Mouse (Mus musculus): ENCODE data around the gene Eda. TPM values are rescaled to one million over a fixed set of nuclear protein-coding genes. Genes with fewer than 3 reads are reported as not detected.

Eda gene
- polyA plus RNA-seq, 1 experiment from 2014 or later = 2.0 TPM

DNA sequence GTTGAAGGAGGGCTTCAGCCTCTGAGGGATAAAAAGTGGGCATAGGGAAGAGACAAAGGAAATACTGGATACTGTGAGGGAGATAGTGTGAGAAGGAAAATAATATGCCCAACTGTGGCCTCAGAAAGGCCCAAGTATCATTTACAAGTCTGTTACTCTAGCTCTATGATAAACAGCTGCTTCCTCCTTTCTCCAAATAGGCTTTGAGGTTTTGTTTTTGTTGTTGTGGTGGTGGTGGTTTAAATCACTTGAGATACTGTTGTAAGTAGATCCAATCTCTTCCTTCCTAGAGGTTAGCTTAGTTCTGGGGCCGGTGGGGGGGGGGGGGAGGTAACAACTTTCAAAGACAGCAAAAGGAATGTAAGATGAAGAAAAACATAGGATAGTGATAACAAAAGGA, 143.0 kb downstream of the Eda start:
- Histone ChIP-seq H3K36me3 (ENCODE audit: control insufficient read depth, insufficient read depth, low read length) (no peaks in the 10 kb centered on the region), H3K4me1 (replicated peaks; ENCODE audit: control insufficient read depth, insufficient read depth, low read length) (no peaks in the 10 kb centered on the region), H3K27ac (ENCODE audit: low read length) (no peak overlapping the region), H3K27me3 (ENCODE audit: control insufficient read depth, insufficient read depth, low read depth, low read length) (no peaks in the 10 kb centered on the region), H3K9me3 (ENCODE audit: control insufficient read depth, low read length) (no peaks in the 10 kb centered on the region), H3K9ac (ENCODE audit: low read length) (no peak overlapping the region), H3K4me2 (ENCODE audit: low read depth, low read length) (no peak overlapping the region), H3K4me3 (ENCODE audit: low read length) (no peak overlapping the region)
- ATAC-seq (ENCODE audit: low read depth) = no peak
- WGBS = 14% methylated on average over 1 of the region's 1 CpGs

DNA sequence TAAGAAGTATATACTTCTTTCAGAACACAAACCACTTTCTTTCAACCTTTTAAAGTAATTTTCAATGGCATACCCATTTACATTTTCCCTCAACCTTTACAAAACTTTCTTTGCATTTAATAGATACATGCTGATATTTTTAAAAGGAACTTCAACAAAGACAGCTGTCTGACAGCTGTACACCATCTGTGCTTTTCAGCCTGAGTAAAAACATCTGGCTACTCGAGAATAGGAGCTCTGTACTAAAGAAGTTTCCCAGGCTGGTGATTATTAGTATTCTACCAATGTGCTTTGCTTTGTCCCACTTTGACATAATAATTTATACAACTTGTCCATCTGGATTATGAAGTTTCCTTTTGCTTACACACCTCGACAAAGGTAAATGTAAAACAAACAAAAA, 219.9 kb downstream of the Eda start:
- Histone ChIP-seq H3K4me2 (ENCODE audit: low read depth, low read length) (no peak overlapping the region), H3K36me3 (ENCODE audit: control insufficient read depth, insufficient read depth, low read length) (no peaks in the 10 kb centered on the region), H3K9me3 (ENCODE audit: control insufficient read depth, low read length) (no peaks in the 10 kb centered on the region), H3K27ac (ENCODE audit: low read length) (no peak overlapping the region), H3K4me3 (ENCODE audit: low read length) (no peak overlapping the region), H3K4me1 (replicated peaks; ENCODE audit: control insufficient read depth, insufficient read depth, low read length) (no peaks in the 10 kb centered on the region), H3K27me3 (ENCODE audit: control insufficient read depth, insufficient read depth, low read depth, low read length) (no peaks in the 10 kb centered on the region), H3K9ac (ENCODE audit: low read length) (no peak overlapping the region)
- WGBS = 29% methylated on average over 2 of the region's 2 CpGs
- ATAC-seq (ENCODE audit: low read depth) = no peak

DNA sequence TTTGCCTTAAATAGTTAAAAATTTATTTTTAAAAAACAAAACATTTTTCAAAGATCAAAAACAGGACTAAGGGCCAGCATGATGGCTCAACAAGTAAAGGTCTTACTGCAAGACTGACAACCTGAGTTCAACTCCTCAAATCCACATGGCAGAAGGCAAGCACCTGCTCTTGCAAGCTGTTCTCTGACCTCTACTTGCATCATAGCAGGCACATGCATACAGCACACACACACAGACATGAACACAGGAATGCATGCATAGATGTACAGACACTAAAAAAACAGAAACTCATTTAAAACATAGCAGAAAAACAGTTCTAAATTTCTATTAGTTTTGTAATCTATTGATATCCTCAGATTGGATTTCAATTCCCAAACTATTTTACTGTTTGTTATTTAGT, 338.2 kb downstream of the Eda start:
- Histone ChIP-seq H3K36me3 (ENCODE audit: control insufficient read depth, insufficient read depth, low read length) (no peaks in the 10 kb centered on the region), H3K9me3 (ENCODE audit: control insufficient read depth, low read length) (no peaks in the 10 kb centered on the region), H3K27ac (ENCODE audit: low read length) (no peak overlapping the region), H3K9ac (ENCODE audit: low read length) (no peak overlapping the region), H3K27me3 (ENCODE audit: control insufficient read depth, insufficient read depth, low read depth, low read length) (no peaks in the 10 kb centered on the region), H3K4me3 (ENCODE audit: low read length) (no peak overlapping the region), H3K4me2 (ENCODE audit: low read depth, low read length) (no peak overlapping the region), H3K4me1 (replicated peaks; ENCODE audit: control insufficient read depth, insufficient read depth, low read length) (no peaks in the 10 kb centered on the region)
- no peak for ATAC-seq (ENCODE audit: low read depth)

DNA sequence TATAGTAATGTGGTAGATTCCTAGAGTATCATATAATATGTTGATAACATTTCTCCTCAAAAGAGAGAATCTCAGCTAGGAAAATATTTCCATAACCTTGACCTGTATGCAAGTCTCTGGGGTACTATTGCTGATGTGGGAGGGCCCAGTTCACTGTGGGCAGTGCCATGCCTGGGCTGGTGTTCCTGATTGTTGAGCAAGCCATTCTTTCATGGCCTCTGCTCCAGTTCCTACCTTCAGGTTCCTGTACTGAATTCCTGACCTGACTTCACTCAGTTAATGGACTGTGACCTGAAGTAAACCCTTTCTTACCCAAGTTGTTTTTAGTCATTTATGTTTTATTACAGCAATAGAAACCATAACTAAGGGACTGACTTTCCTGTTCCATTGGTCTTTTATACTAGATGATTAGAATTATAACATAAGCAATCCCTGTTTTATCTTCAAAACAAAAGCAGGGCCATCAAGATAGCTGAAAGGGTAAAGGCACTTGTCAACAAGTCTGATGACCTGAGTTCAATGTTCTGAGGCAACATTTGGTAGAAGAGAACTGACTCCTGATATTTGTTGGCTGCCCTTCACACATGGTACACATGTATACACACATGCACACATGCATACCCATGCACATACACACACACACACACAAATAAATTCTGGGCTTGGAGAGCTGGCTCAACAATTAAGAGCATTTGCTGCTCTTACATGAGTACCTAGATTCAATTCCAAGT, 338.9 kb downstream of the Eda start:
- Histone ChIP-seq H3K9me3 (ENCODE audit: control insufficient read depth, low read length) (no peaks in the 10 kb centered on the region), H3K27me3 (ENCODE audit: control insufficient read depth, insufficient read depth, low read depth, low read length) (no peaks in the 10 kb centered on the region), H3K4me1 (replicated peaks; ENCODE audit: control insufficient read depth, insufficient read depth, low read length) (no peaks in the 10 kb centered on the region), H3K4me2 (ENCODE audit: low read depth, low read length) (no peak overlapping the region), H3K27ac (ENCODE audit: low read length) (no peak overlapping the region), H3K36me3 (ENCODE audit: control insufficient read depth, insufficient read depth, low read length) (no peaks in the 10 kb centered on the region), H3K9ac (ENCODE audit: low read length) (no peak overlapping the region), H3K4me3 (ENCODE audit: low read length) (no peak overlapping the region)
- no peak for ATAC-seq (ENCODE audit: low read depth)

DNA sequence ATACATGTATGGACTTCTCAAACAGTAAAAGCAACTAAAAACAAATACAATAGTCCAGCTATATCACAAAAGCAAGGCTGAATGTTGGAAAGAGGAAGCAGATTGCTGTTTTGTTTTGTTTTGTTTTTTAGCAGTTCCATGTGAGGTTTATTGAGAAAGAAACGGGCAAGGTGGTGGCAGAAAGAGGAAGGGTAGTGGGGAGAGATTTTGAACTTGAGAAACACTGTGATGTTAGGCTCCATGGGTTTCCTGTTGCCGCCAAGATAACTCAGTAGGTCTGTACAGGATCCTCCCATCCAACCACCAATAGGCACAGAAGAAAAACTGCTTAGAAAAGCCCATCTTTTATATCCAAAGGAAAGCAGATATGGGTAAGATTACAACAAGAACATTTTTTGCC, 365.3 kb downstream of the Eda start:
- no peak for ATAC-seq (ENCODE audit: low read depth)
- no peak overlapping the region for H3K27ac ChIP-seq (ENCODE audit: low read length)
- no peak overlapping the region for H3K4me2 ChIP-seq (ENCODE audit: low read depth, low read length)
- H3K4me3 ChIP-seq (ENCODE audit: low read length) = no peak overlapping the region
- no peaks in the 10 kb centered on the region for H3K9me3 ChIP-seq (ENCODE audit: control insufficient read depth, low read length)
- no peaks in the 10 kb centered on the region for H3K27me3 ChIP-seq (ENCODE audit: control insufficient read depth, insufficient read depth, low read depth, low read length)
- WGBS = 70% methylated on average over 2 of the region's 2 CpGs
- H3K36me3 ChIP-seq (ENCODE audit: control insufficient read depth, insufficient read depth, low read length) = no peaks in the 10 kb centered on the region
- no peaks in the 10 kb centered on the region for H3K4me1 ChIP-seq (replicated peaks; ENCODE audit: control insufficient read depth, insufficient read depth, low read length)
- H3K9ac ChIP-seq (ENCODE audit: low read length) = no peak overlapping the region

DNA sequence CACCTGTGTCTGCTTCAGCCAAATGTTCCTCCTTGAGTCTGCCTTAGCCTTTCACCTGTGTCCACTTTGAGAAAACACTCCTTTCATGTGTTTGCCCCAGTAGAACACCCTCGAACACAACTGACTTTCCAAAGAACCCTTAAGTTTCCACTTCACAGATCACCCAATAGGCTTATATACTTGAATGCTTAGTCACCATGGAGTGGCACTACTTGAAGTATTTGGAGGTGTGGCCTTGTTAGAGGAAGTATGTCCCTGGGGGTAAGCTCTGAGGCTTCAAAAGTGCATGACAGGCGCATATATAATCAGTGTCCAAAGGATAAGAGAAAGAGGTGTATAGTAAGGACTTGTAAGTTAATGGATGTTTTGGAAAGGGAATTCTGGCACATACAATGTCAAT, 369.0 kb downstream of the Eda start:
- Histone ChIP-seq H3K27me3 (ENCODE audit: control insufficient read depth, insufficient read depth, low read depth, low read length) (no peaks in the 10 kb centered on the region), H3K9me3 (ENCODE audit: control insufficient read depth, low read length) (no peaks in the 10 kb centered on the region), H3K4me1 (replicated peaks; ENCODE audit: control insufficient read depth, insufficient read depth, low read length) (no peaks in the 10 kb centered on the region), H3K4me3 (ENCODE audit: low read length) (no peak overlapping the region), H3K9ac (ENCODE audit: low read length) (no peak overlapping the region), H3K27ac (ENCODE audit: low read length) (no peak overlapping the region), H3K4me2 (ENCODE audit: low read depth, low read length) (no peak overlapping the region), H3K36me3 (ENCODE audit: control insufficient read depth, insufficient read depth, low read length) (no peaks in the 10 kb centered on the region)
- 66% methylated on average over 2 of the region's 2 CpGs for WGBS
- ATAC-seq (ENCODE audit: low read depth) = peak; percentile 65

DNA sequence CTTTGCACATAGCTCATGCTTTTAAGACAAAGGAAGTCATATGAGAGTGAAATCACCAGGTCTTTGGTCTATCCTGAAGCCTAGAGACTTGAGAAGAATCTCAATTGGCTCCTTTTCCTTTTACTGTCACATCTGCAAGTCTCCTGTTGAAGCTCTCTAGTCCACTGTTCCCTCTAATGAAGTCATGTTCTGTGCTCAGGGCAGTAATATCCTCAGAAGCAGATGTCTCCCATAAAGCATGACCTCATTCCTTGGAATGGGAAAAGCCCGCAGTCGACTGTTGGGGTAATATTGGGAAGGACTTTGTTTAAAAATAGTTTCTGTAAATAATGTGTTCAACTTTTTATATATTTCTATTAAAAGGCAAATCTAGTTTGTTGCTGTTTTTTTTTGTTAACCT, 381.6 kb downstream of the Eda start:
- Histone ChIP-seq H3K4me1 (replicated peaks; ENCODE audit: control insufficient read depth, insufficient read depth, low read length) (no peaks in the 10 kb centered on the region), H3K27me3 (ENCODE audit: control insufficient read depth, insufficient read depth, low read depth, low read length) (no peaks in the 10 kb centered on the region; the same call in 1 of the 2 replicates), H3K4me2 (ENCODE audit: low read depth, low read length) (no peak overlapping the region), H3K27ac (ENCODE audit: low read length) (no peak overlapping the region), H3K36me3 (ENCODE audit: control insufficient read depth, insufficient read depth, low read length) (no peaks in the 10 kb centered on the region), H3K9me3 (ENCODE audit: control insufficient read depth, low read length) (no peaks in the 10 kb centered on the region), H3K9ac (ENCODE audit: low read length) (no peak overlapping the region), H3K4me3 (ENCODE audit: low read length) (no peak overlapping the region)
- 61% methylated on average over 2 of the region's 2 CpGs for WGBS
- ATAC-seq (ENCODE audit: low read depth) = no peak

DNA sequence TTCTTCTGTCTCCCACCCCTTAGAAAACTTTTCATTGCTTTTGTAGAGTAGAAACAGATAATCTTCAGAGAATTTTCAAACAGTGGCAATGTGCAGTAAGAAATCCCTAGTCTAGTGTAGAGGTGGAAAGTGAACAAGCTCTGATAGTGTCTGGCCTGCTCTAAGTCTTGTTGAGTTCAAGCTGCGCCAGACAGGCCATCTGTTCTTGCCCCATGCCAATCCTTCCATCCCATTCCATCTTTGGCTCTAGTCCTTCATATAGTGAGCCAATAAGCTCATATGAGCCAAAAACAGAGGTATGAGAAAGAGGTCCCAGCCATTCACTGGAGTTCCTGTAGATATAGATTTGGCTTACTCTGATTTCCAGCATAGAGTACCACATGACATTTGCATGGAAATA, 414.5 kb downstream of the Eda start:
- Histone ChIP-seq H3K27me3 (ENCODE audit: control insufficient read depth, insufficient read depth, low read depth, low read length) (no peaks in the 10 kb centered on the region), H3K4me3 (ENCODE audit: low read length) (no peak overlapping the region), H3K4me2 (ENCODE audit: low read depth, low read length) (no peak overlapping the region), H3K9ac (ENCODE audit: low read length) (no peak overlapping the region), H3K4me1 (replicated peaks; ENCODE audit: control insufficient read depth, insufficient read depth, low read length) (no peaks in the 10 kb centered on the region), H3K36me3 (ENCODE audit: control insufficient read depth, insufficient read depth, low read length) (no peaks in the 10 kb centered on the region), H3K9me3 (ENCODE audit: control insufficient read depth, low read length) (no peaks in the 10 kb centered on the region), H3K27ac (ENCODE audit: low read length) (no peak overlapping the region)
- ATAC-seq (ENCODE audit: low read depth) = no peak
- 94% methylated on average over 1 of the region's 1 CpGs for WGBS

DNA sequence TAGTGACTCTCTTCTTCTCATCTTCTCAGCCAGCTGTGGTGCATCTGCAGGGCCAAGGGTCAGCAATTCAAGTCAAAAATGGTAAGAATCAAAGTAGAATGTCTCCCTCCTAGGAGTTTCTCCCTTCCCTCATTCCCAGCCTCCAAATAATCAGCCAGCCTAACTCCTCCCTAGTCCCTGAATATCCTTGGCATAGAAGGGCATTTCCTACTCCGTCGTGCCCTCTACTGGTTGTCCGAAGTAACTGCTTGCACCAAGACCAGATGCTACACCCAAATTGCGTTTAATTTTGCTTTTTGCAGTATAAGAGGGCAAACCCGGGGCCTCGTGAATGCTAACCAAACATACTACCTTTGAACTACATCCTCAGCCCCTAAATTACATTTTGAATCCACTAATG, 416.9 kb downstream of the Eda start:
- no peak for ATAC-seq (ENCODE audit: low read depth)
- WGBS = 18% methylated on average over 6 of the region's 6 CpGs

More for the DNA sequence above, 416.9 kb downstream of the Eda start:
- no peak overlapping the region for H3K4me3 ChIP-seq (ENCODE audit: low read length)
- no peaks in the 10 kb centered on the region for H3K9me3 ChIP-seq (ENCODE audit: control insufficient read depth, low read length)
- H3K9ac ChIP-seq (ENCODE audit: low read length) = no peak overlapping the region
- no peak overlapping the region for H3K27ac ChIP-seq (ENCODE audit: low read length)
- H3K27me3 ChIP-seq (ENCODE audit: control insufficient read depth, insufficient read depth, low read depth, low read length) = no peaks in the 10 kb centered on the region
- no peaks in the 10 kb centered on the region for H3K4me1 ChIP-seq (replicated peaks; ENCODE audit: control insufficient read depth, insufficient read depth, low read length)
- H3K36me3 ChIP-seq (ENCODE audit: control insufficient read depth, insufficient read depth, low read length) = no peaks in the 10 kb centered on the region
- H3K4me2 ChIP-seq (ENCODE audit: low read depth, low read length) = no peak overlapping the region
